Mouse (Mus musculus) thymus, adult 2 months (tissue): Measurements from ENCODE around the gene Med23.

Experiments
- CTCF ChIP-seq: fragments of 200-500 bp; IDR thresholded peaks from 2 replicates; pipeline ENCODE4 v1.5.1; 2012; ENCODE audit warnings: mild to moderate bottlenecking, control low read depth, low read length, moderate library complexity, borderline replicate concordance; ENCODE audit not compliant: control insufficient read depth, poor library complexity, insufficient read depth; ENCODE audit errors: extremely low read depth
- POLR2A ChIP-seq: fragments of 200-500 bp; IDR thresholded peaks from 2 replicates; pipeline ENCODE4 v1.6.1; 2012; ENCODE audit warnings: mild to moderate bottlenecking, low read length, control low read depth, moderate library complexity; ENCODE audit not compliant: control insufficient read depth, poor library complexity, insufficient read depth; ENCODE audit errors: extremely low read depth

DNA sequence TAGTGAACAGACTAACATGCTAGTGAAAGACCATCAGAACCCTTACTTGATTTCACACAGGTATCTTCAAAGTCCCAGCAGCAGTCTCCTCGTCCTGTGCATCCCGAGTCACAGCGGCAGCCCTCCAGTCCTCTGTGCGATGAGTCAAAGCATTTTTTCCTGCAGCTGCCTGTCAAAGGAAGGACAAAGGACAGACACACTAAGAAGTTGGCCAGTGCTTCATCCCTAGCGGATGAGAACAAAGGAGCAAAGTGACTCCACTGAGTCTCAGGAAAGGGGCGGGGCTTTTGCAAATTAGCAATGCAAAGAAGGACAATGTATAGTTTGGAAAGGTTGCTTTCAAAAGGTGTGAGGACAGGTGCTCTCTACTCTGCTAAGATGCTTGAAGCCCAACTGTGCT, 43.7 kb upstream of the Med23 start:
- TF ChIP-seq CTCF (no peak), POLR2A (no peak)
